Mouse (Mus musculus) MEL (cell line): ENCODE measurements at regions not wholly inside any gene's neighbourhood (a gene's known extent, or its start where the extent isn't known, plus 50 kb on each side); places are given as distances from the start of the nearest gene placed in this dataset.

ENCODE experiments used
- DNase-seq: peaks from one replicate; pipeline ENCODE4 v3.0.0; 2011; ENCODE audit warnings: low read depth, low spot score
- H3K27ac ChIP-seq: 2 replicates; pipeline ENCODE4 v1.5.1; 2012; ENCODE audit warnings: low read depth, mild to moderate bottlenecking, control low read depth, low read length, moderate library complexity; ENCODE audit not compliant: control insufficient read depth
- H3K27me3 ChIP-seq, 2 experiments: fragments of 150-350 bp in 1 of 2; sonication (generic) in 1 of 2; 2 replicates each; pipeline ENCODE4 v1.6.1; 2012; ENCODE audit warnings: low read length in 2 of 2, mild to moderate bottlenecking in 2 of 2, improper control_type of control experiment in 1 of 2, moderate library complexity in 1 of 2; ENCODE audit not compliant: insufficient read depth in 2 of 2, control insufficient read depth in 1 of 2
- H3K36me3 ChIP-seq, 2 experiments: 2 replicates each; pipeline ENCODE4 v1.6.1; 2012 to 2014; ENCODE audit warnings: low read length in 2 of 2, improper control_type of control experiment in 1 of 2, inconsistent platforms in 1 of 2, mild to moderate bottlenecking in 1 of 2; ENCODE audit not compliant: insufficient read depth in 2 of 2, control insufficient read depth in 1 of 2
- H3K4me1 ChIP-seq, 2 experiments: fragments of 150-350 bp in 1 of 2; sonication (generic) in 1 of 2; 2 replicates each; pipeline ENCODE4 v1.6.1; 2012; ENCODE audit warnings: low read length in 2 of 2, improper control_type of control experiment in 1 of 2, mild to moderate bottlenecking in 1 of 2; ENCODE audit not compliant: insufficient read depth in 2 of 2, control insufficient read depth in 1 of 2
- H3K4me3 ChIP-seq, 2 experiments: fragments of 150-350 bp in 1 of 2; sonication (generic) in 1 of 2; 2 replicates each; pipeline ENCODE4 v1.5.1; 2012; ENCODE audit warnings: low read depth in 2 of 2, low read length in 2 of 2, mild to moderate bottlenecking in 2 of 2, moderate library complexity in 2 of 2, control low read depth in 1 of 2, improper control_type of control experiment in 1 of 2; ENCODE audit not compliant: control insufficient read depth in 1 of 2, insufficient read depth in 1 of 2
- H3K79me2 ChIP-seq: 2 replicates; pipeline ENCODE4 v1.6.1; 2012; ENCODE audit warnings: mild to moderate bottlenecking, low read length, moderate library complexity; ENCODE audit not compliant: control insufficient read depth, poor library complexity, insufficient read depth
- H3K9ac ChIP-seq: 2 replicates; pipeline ENCODE4 v1.6.1; 2012; ENCODE audit warnings: low read depth, mild to moderate bottlenecking, control low read depth, low read length, moderate library complexity; ENCODE audit not compliant: control insufficient read depth, poor library complexity, severe bottlenecking
- H3K9me3 ChIP-seq: fragments of 150-350 bp; sonication (generic); replicated peaks from 2 replicates; pipeline ENCODE4 v1.6.1; 2012; ENCODE audit warnings: mild to moderate bottlenecking, low read length, improper control_type of control experiment, moderate library complexity; ENCODE audit not compliant: insufficient read depth
- BHLHE40 ChIP-seq: IDR thresholded peaks from 2 replicates; pipeline ENCODE4 v1.6.1; 2012; ENCODE audit warnings: low read depth, mild to moderate bottlenecking, inconsistent platforms, low read length, improper control_type of control experiment, borderline replicate concordance
- CHD2 ChIP-seq: IDR thresholded peaks from 2 replicates; pipeline ENCODE4 v1.6.1; 2011; ENCODE audit warnings: low read length, improper control_type of control experiment
- E2F4 ChIP-seq: IDR thresholded peaks from 2 replicates; pipeline ENCODE4 v1.6.1; 2011; ENCODE audit warnings: low read depth, low read length, improper control_type of control experiment, borderline replicate concordance
- ETS1 ChIP-seq: IDR thresholded peaks from 2 replicates; pipeline ENCODE4 v1.6.1; 2012; ENCODE audit warnings: low read depth, mild to moderate bottlenecking, inconsistent platforms, low read length, improper control_type of control experiment, moderate library complexity
- GABPA ChIP-seq: IDR thresholded peaks from 2 replicates; pipeline ENCODE4 v1.6.1; 2012; ENCODE audit warnings: low read depth, mild to moderate bottlenecking, inconsistent platforms, low read length, improper control_type of control experiment, moderate library complexity
- GATA1 ChIP-seq: IDR thresholded peaks from 2 replicates; pipeline ENCODE4 v1.6.1; 2011; ENCODE audit warnings: low read depth, low read length, improper control_type of control experiment
- HCFC1 ChIP-seq: IDR thresholded peaks from 2 replicates; pipeline ENCODE4 v1.6.1; 2012; ENCODE audit warnings: low read depth, mild to moderate bottlenecking, inconsistent platforms, low read length, improper control_type of control experiment, moderate library complexity
- KAT2A ChIP-seq: conservative IDR thresholded peaks from 2 replicates; pipeline ENCODE4 v1.6.1; 2012; ENCODE audit warnings: low read depth, low read length, improper control_type of control experiment, inconsistent platforms
- MAX ChIP-seq: IDR thresholded peaks from 2 replicates; pipeline ENCODE4 v1.6.1; 2011; ENCODE audit warnings: low read length, improper control_type of control experiment
- NELFE ChIP-seq: IDR thresholded peaks from 2 replicates; pipeline ENCODE4 v1.6.1; 2011; ENCODE audit warnings: low read depth, low read length, improper control_type of control experiment
- POLR2AphosphoS5 ChIP-seq: IDR thresholded peaks from 2 replicates; pipeline ENCODE4 v1.6.1; 2012; ENCODE audit warnings: low read depth, borderline replicate concordance, mild to moderate bottlenecking, inconsistent platforms, low read length, moderate library complexity, mixed read lengths
- RCOR1 ChIP-seq: IDR thresholded peaks from 2 replicates; pipeline ENCODE4 v1.6.1; 2012; ENCODE audit warnings: low read depth, mild to moderate bottlenecking, inconsistent platforms, low read length, improper control_type of control experiment
- SIN3A ChIP-seq: IDR thresholded peaks from 2 replicates; pipeline ENCODE4 v1.6.1; 2012; ENCODE audit warnings: low read length, improper control_type of control experiment, inconsistent platforms
- USF1 ChIP-seq: IDR thresholded peaks from 2 replicates; pipeline ENCODE4 v1.6.1; 2014; ENCODE audit warnings: low read depth, mild to moderate bottlenecking, inconsistent platforms, low read length, improper control_type of control experiment, moderate library complexity
- ZC3H11A ChIP-seq: IDR thresholded peaks from 2 replicates; pipeline ENCODE4 v1.6.1; 2012; ENCODE audit warnings: low read depth, mild to moderate bottlenecking, inconsistent platforms, low read length, improper control_type of control experiment
- ZMIZ1 ChIP-seq: IDR thresholded peaks from 2 replicates; pipeline ENCODE4 v1.6.1; 2012; ENCODE audit warnings: low read depth, mild to moderate bottlenecking, inconsistent platforms, low read length, improper control_type of control experiment, moderate library complexity

- no peaks in the 10 kb centered on the region for H3K4me1 ChIP-seq
- no peaks in the 10 kb centered on the region for H3K36me3 ChIP-seq
- no peak overlapping the region for H3K9ac ChIP-seq
- no peak overlapping the region for H3K4me3 ChIP-seq
- H3K9me3 ChIP-seq = no peaks in the 10 kb centered on the region
- TF ChIP-seq GATA1 = no peak
- TF ChIP-seq, all 39 proteins: peak for 0
- H3K27me3 ChIP-seq = no peaks in the 10 kb centered on the region
- no peaks in the 10 kb centered on the region for H3K79me2 ChIP-seq
- DNase-seq = no peak
- no peak overlapping the region for H3K27ac ChIP-seq
Measured at GRCm38 (mm10) chr2:95521624-95522023, 796.3 kb upstream of the Lrrc4c start.

- no peaks in the 10 kb centered on the region for H3K27me3 ChIP-seq
- TF ChIP-seq KAT2A = no peak
- TF ChIP-seq POLR2AphosphoS5 = no peak
- TF ChIP-seq GABPA = no peak
- TF ChIP-seq E2F4 = no peak
- TF ChIP-seq USF1 = no peak
- no peak for TF ChIP-seq SIN3A
- no peak for TF ChIP-seq RCOR1
- no peak for TF ChIP-seq MAX
- no peak for TF ChIP-seq NELFE
- TF ChIP-seq ZC3H11A = no peak
- no peak for TF ChIP-seq BHLHE40
- TF ChIP-seq HCFC1 = no peak
- no peak for TF ChIP-seq CHD2
- no peak for TF ChIP-seq ETS1
- no peak for TF ChIP-seq ZMIZ1
- DNase-seq = no peak
- H3K9ac ChIP-seq = no peak overlapping the region
- no peak overlapping the region for H3K4me3 ChIP-seq
- H3K79me2 ChIP-seq = no peaks in the 10 kb centered on the region
- no peaks in the 10 kb centered on the region for H3K4me1 ChIP-seq
- H3K9me3 ChIP-seq = no peaks in the 10 kb centered on the region
- no peaks in the 10 kb centered on the region for H3K36me3 ChIP-seq
- no peak overlapping the region for H3K27ac ChIP-seq
Measured at GRCm38 (mm10) chr2:95524590-95525266, 793.2 kb upstream of the Lrrc4c start.
